Mouse (Mus musculus) ES-E14 (cell line): ENCODE measurements at regions not wholly inside any gene's neighbourhood (a gene's known extent, or its start where the extent isn't known, plus 50 kb on each side); places are given as distances from the start of the nearest gene placed in this dataset.

Experiments
- DNase-seq: peaks from one replicate; pipeline ENCODE4 v3.0.0-alpha.2; 2013; ENCODE audit warnings: low read depth, low spot score
- H3K27ac ChIP-seq: 2 replicates; pipeline ENCODE4 v1.5.1; 2012; ENCODE audit warnings: low read depth, mild to moderate bottlenecking, low read length, moderate library complexity, mixed read lengths; ENCODE audit not compliant: poor library complexity, insufficient read depth, severe bottlenecking
- H3K36me3 ChIP-seq: 2 replicates; pipeline ENCODE4 v1.6.1; 2012; ENCODE audit warnings: mild to moderate bottlenecking, low read length, moderate library complexity, mixed read lengths; ENCODE audit not compliant: control insufficient read depth, poor library complexity, insufficient read depth, severe bottlenecking
- H3K4me1 ChIP-seq, 2 experiments: fragments of 150-350 bp in 1 of 2; sonication (generic) in 1 of 2; 2 replicates each; pipeline ENCODE4 v1.6.1; 2012; ENCODE audit warnings: low read length in 2 of 2, mild to moderate bottlenecking in 1 of 2, mixed read lengths in 1 of 2; ENCODE audit not compliant: control insufficient read depth in 2 of 2, insufficient read depth in 2 of 2, poor library complexity in 1 of 2
- H3K4me3 ChIP-seq, 2 experiments: fragments of 150-350 bp in 1 of 2; sonication (generic) in 1 of 2; 2 replicates each; pipeline ENCODE4 v1.5.1; 2012; ENCODE audit warnings: low read length in 2 of 2, low read depth in 1 of 2, mild to moderate bottlenecking in 1 of 2, mixed read lengths in 1 of 2; ENCODE audit not compliant: insufficient read depth in 1 of 2, poor library complexity in 1 of 2, severe bottlenecking in 1 of 2
- H3K9ac ChIP-seq: 2 replicates; pipeline ENCODE4 v1.6.1; 2012; ENCODE audit warnings: low read depth, mild to moderate bottlenecking, low read length, mixed read lengths; ENCODE audit not compliant: poor library complexity, insufficient read depth, severe bottlenecking
- H3K9me3 ChIP-seq: fragments of 150-350 bp; sonication (generic); 2 replicates; pipeline ENCODE4 v1.6.1; 2012; ENCODE audit warnings: low read depth, mild to moderate bottlenecking, low read length; ENCODE audit not compliant: control insufficient read depth, insufficient read depth
- CHD2 ChIP-seq: IDR thresholded peaks from 2 replicates; pipeline ENCODE4 v1.6.1; 2014; ENCODE audit warnings: mild to moderate bottlenecking, low read depth, low read length, inconsistent platforms
- HCFC1 ChIP-seq: IDR thresholded peaks from 2 replicates; pipeline ENCODE4 v1.6.1; 2012; ENCODE audit warnings: low read length, inconsistent platforms, borderline replicate concordance; ENCODE audit not compliant: insufficient read depth
- MAFK ChIP-seq: IDR thresholded peaks from 2 replicates; pipeline ENCODE4 v1.6.1; 2014; ENCODE audit warnings: mild to moderate bottlenecking, low read depth, low read length, inconsistent platforms; ENCODE audit not compliant: insufficient read depth
- ZC3H11A ChIP-seq: IDR thresholded peaks from 2 replicates; pipeline ENCODE4 v1.6.1; 2012; ENCODE audit warnings: low read depth, mild to moderate bottlenecking, inconsistent platforms, low read length, borderline replicate concordance
- ZNF384 ChIP-seq: IDR thresholded peaks from 2 replicates; pipeline ENCODE4 v1.6.1; 2012; ENCODE audit warnings: low read depth, low read length, inconsistent platforms
- in situ Hi-C, 2 experiments: fragments of 600-800 bp; cut with MboI; formaldehyde crosslinking; loops; one replicate each; pipeline ENCODE4 v1.15.1; 2025; ENCODE audit warnings: low sequenced_read_pairs in 2 of 2, inconsistent platforms in 1 of 2; ENCODE audit not compliant: unreplicated experiment in 2 of 2

DNA sequence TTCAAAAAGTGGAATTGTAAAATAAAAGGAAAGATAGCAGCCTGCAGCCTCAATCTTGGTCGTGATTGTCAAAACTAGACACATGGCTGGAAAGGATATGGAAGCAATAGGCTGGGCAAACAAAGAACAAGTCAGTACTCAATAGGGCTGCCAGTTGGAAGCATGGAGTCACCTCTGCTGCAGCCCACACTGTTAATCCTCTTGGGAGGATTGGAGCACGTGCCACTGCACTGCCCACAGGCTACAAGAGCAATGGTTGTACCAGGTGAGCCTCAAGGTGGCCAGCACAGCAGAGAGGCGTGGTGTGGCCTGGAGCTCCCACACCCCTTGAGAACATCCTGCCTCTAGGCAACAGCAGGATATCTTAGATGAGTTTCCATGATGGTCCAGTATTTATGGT is 55.7 kb upstream of the Grik2 start:
- Histone ChIP-seq H3K36me3 (no peaks in the 10 kb centered on the region), H3K9ac (no peak overlapping the region), H3K4me3 (no peak overlapping the region), H3K4me1 (no peaks in the 10 kb centered on the region), H3K27ac (no peak overlapping the region), H3K9me3 (no peaks in the 10 kb centered on the region)
- no peak for TF ChIP-seq HCFC1
- TF ChIP-seq ZC3H11A: no peak
- no peak for TF ChIP-seq CHD2
- TF ChIP-seq ZNF384: no peak
- no peak for TF ChIP-seq MAFK
- in situ Hi-C loops: no loop called here
- DNase-seq: no peak
